Mouse (Mus musculus) embryonic stem cell, embryonic (primary cell): ENCODE results near the gene Olfr1306.

Experiments used
- CTCF ChIA-PET, 4 experiments: fragments of 300-600 bp in 2 of 4; fragments of 350-600 bp in 2 of 4; sonication (Branson Sonifier 250); formaldehyde crosslinking; loops; one replicate each; lab custom pipeline; 2022; ENCODE audit warnings: inconsistent platforms in 2 of 4; lab: Charles Lee
- POLR2A ChIA-PET, 4 experiments: fragments of 300-600 bp in 2 of 4; fragments of 350-600 bp in 2 of 4; sonication (Branson Sonifier 250); formaldehyde crosslinking; loops; one replicate each; lab custom pipeline; 2022; ENCODE audit warnings: antibody characterized with exemption in 4 of 4, inconsistent platforms in 1 of 4; lab: Charles Lee

Gene Olfr1306

DNA sequence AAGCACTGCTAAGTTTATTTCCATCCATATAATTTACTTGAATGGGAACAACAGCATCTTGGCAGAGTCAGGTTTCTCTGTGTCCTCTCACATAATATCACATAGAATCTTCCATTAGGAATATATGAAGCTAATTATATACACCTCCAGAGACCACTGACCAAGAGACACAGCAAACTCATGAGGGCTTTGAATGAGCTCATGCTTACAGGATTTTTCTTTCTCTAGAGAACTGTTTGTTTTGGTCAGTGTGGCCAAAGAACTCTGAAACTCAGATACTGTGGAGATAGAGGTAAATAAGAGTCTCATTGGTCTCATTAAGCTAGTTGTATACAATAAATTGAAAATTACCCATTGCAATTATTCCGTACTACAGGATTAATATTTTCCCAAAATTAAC lies at the start of gene Olfr1306:
Olfr1306 (minus strand) TSS at position 101 of the 400 bp plus-strand sequence.
- POLR2A ChIA-PET: interaction anchor here in 1 of 4 experiments (0.6 kb wide), 1 partner anchor 92 kb away, joined by 4 read pairs; no protein-coding TSS in a partner anchor
- CTCF ChIA-PET: no interaction called here

DNA sequence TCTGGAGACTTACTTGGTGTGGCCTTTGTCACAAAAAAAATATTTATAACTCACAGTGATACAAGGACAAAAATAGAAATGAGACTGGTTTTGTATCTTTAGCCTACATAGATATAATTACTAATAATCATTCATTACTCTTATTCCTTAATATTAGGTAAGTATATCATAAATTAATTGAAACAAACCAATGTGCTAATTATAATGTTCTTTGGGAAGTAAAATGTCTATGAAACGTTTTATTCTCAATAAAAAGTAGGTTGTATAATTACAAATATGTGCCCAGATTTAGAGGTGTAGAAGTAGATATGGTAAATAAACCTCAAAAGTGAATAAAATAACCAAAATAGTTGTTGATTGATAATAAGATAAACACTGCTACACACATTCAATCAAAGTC lies 48.8 kb upstream of the Olfr1306 start, which contains the start of gene Olfr1308:
Olfr1308 (minus strand) TSS at position 101 of the 400 bp plus-strand sequence.
- POLR2A ChIA-PET: no interaction called here
- CTCF ChIA-PET: no interaction called here

DNA sequence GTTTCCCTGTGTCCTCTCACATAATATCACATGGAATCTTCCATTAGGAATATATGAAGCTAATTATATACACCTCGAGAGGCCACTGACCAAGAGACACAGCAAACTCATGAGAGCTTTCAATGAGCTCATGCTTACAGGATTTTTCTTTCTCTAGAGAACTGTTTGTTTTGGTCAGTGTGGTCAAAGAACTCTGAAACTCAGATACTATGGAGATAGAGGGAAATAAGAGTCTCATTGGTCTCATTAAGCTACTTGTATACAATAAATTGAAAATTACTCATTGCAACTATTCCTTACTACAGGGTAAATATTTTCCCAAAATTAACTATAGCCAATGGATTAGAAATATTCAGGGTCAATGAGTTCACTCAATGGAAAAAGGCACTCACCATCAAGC lies 33.3 kb upstream of the Olfr1306 start, which contains the start of gene Olfr1307:
Olfr1307 (minus strand) TSS at position 101 of the 400 bp plus-strand sequence.
- CTCF ChIA-PET: no interaction called here
- POLR2A ChIA-PET: no interaction called here

DNA sequence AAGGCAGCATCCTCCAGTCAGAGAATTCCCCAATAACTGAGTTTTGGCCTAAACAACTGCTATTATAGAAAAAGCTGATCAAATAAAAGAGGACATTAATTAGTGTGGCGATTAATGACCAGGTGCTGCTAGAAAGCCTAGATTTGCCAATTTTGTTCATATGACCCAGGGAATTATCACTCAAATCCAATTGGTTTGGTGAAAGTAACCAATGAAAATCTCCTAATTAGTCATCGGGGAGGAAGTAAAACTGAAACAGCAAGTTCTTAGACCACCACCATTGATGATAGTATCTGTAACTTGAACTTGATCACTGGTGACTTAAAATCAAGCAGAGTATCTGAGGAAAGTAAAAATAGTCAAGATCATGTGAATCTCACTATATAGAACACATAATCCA lies 39.0 kb downstream of the Olfr1306 start, which contains the start of gene Olfr1305:
Olfr1305 (minus strand) TSS at position 101 of the 400 bp plus-strand sequence.
- ChIA-PET POLR2A (no interaction called here), CTCF (interaction anchor here in 1 of 4 experiments (0.8 kb wide), 1 partner anchor 1206 kb away, joined by 5 read pairs; no protein-coding TSS in a partner anchor)
